Mouse (Mus musculus) intestine, embryonic 14.5 days (tissue): ENCODE measurements around the gene Canx. TPM values are rescaled to one million over a fixed set of nuclear protein-coding genes. Genes with fewer than 3 reads are reported as not detected.
"Not testable (repeated sequence)": the region's sequence is repeated elsewhere in the genome, so short reads cannot be mapped to it uniquely, and the experiment has no call there.

Source experiments
- ATAC-seq: fragments of 200-750 bp; cut with Nextera tagmentation; replicated peaks from 2 replicates; pipeline ENCODE4 v1.8.0; 2017; ENCODE audit warnings: low read depth, moderate number of reproducible peaks, moderate TSS enrichment, moderate library complexity; ENCODE audit not compliant: low FRiP score, low TSS enrichment
- DNase-seq: peaks from one replicate; pipeline ENCODE4 v3.0.0-alpha.2; 2018; ENCODE audit warnings: low spot score
- H3K27ac ChIP-seq: fragments of 300-500 bp; sonication (generic); 2 replicates; pipeline ENCODE4 v1.5.1; 2014; ENCODE audit warnings: low read depth, mild to moderate bottlenecking, control low read depth
- H3K27me3 ChIP-seq: fragments of 300-500 bp; sonication (generic); replicated peaks from 2 replicates; pipeline ENCODE4 v1.6.1; 2014; ENCODE audit warnings: low read length, control low read depth; ENCODE audit not compliant: control insufficient read depth, insufficient read depth
- H3K36me3 ChIP-seq: fragments of 300-500 bp; sonication (generic); 2 replicates; pipeline ENCODE4 v1.6.1; 2014; ENCODE audit warnings: low read length, control low read depth; ENCODE audit not compliant: control insufficient read depth, insufficient read depth
- H3K4me1 ChIP-seq: fragments of 300-500 bp; sonication (generic); replicated peaks from 2 replicates; pipeline ENCODE4 v1.6.1; 2014; ENCODE audit warnings: low read length, control low read depth, mixed read lengths; ENCODE audit not compliant: control insufficient read depth, insufficient read depth
- H3K4me2 ChIP-seq: fragments of 300-500 bp; sonication (generic); 2 replicates; pipeline ENCODE4 v1.6.1; 2014; ENCODE audit warnings: low read length
- H3K4me3 ChIP-seq: fragments of 300-500 bp; sonication (generic); 2 replicates; pipeline ENCODE4 v1.5.1; 2014; ENCODE audit warnings: low read depth, low read length, control low read depth, mixed read lengths
- H3K9ac ChIP-seq: fragments of 300-500 bp; sonication (generic); 2 replicates; pipeline ENCODE4 v1.6.1; 2014; ENCODE audit warnings: mild to moderate bottlenecking, low read length
- H3K9me3 ChIP-seq: fragments of 300-500 bp; sonication (generic); 2 replicates; pipeline ENCODE4 v1.6.1; 2016; ENCODE audit warnings: low read length, control low read depth; ENCODE audit not compliant: control insufficient read depth
- WGBS: fragments of 180-500 bp; shearing (Covaris S2); extraction: QIAGEN DNeasy Blood & Tissue Kit; methylation state at CpG from one replicate; pipeline ENCODE4 v1.1.7; 2014; 5-methylcytosine and 5-hydroxymethylcytosine counted together
- polyA plus RNA-seq: library from polyadenylated mRNA; unstranded; fragments of >200 nt; fragmentation: Nextera tagmentation; extraction: Ambion mirVana; gene quantifications from 2 replicates; pipeline ENCODE4 v1.2.1, GENCODE M21; 2014

Gene Canx
- polyA plus RNA-seq, 1 experiment from 2014 or later = 259 TPM

GRCm38 (mm10) chr11:50367531-50367930 is 42.1 kb upstream of the Canx start:
- H3K4me1 ChIP-seq = peaks cover 4% of the 10 kb centered on the region; the same call in 1 of the 2 replicates
- DNase-seq (no peak), ATAC-seq (no peak)
- H3K27ac ChIP-seq = no peak overlapping the region
- H3K9ac ChIP-seq = no peak overlapping the region
- no peaks in the 10 kb centered on the region for H3K36me3 ChIP-seq
- H3K9me3 ChIP-seq = no peaks in the 10 kb centered on the region
- no peaks in the 10 kb centered on the region for H3K27me3 ChIP-seq
- no peak overlapping the region for H3K4me3 ChIP-seq
- H3K4me2 ChIP-seq = no peak overlapping the region
- WGBS = 89% methylated on average over 9 of the region's 9 CpGs

GRCm38 (mm10) chr11:50365322-50365721 is 39.8 kb upstream of the Canx start:
- Histone ChIP-seq H3K4me2 (no peak overlapping the region), H3K9ac (no peak overlapping the region), H3K36me3 (no peaks in the 10 kb centered on the region), H3K27me3 (no peaks in the 10 kb centered on the region), H3K4me3 (no peak overlapping the region), H3K4me1 (no peaks in the 10 kb centered on the region), H3K27ac (no peak overlapping the region), H3K9me3 (no peaks in the 10 kb centered on the region)
- DNase-seq = no peak
- ATAC-seq = no peak

- H3K36me3 ChIP-seq = no peaks in the 10 kb centered on the region
- H3K4me3 ChIP-seq = no peak overlapping the region
- no peak overlapping the region for H3K27ac ChIP-seq
- ATAC-seq (no peak), DNase-seq (peak; percentile 85)
- H3K4me2 ChIP-seq = no peak overlapping the region
- 16% methylated on average over 4 of the region's 4 CpGs for WGBS
- no peak overlapping the region for H3K9ac ChIP-seq
- H3K27me3 ChIP-seq = no peaks in the 10 kb centered on the region
- H3K9me3 ChIP-seq = no peaks in the 10 kb centered on the region
- no peaks in the 10 kb centered on the region for H3K4me1 ChIP-seq
These were observed 39.1 kb upstream of the Canx start for GRCm38 (mm10) chr11:50364548-50364947.

GRCm38 (mm10) chr11:50361282-50361681 is 35.8 kb upstream of the Canx start:
- not testable (repeated sequence) for ATAC-seq, H3K4me2 ChIP-seq, H3K27ac ChIP-seq, DNase-seq, H3K9ac ChIP-seq, H3K9me3 ChIP-seq, H3K27me3 ChIP-seq, H3K36me3 ChIP-seq, H3K4me3 ChIP-seq, H3K4me1 ChIP-seq
- WGBS = 68% methylated on average over 1 of the region's 1 CpGs

GRCm38 (mm10) chr11:50358950-50359861 is 33.7 kb upstream of the Canx start:
- H3K4me3 ChIP-seq = peak overlapping the region; percentile 57
- 2% methylated on average over 74 of the region's 74 CpGs for WGBS
- H3K4me2 ChIP-seq = peak overlapping the region; percentile 90
- no peaks in the 10 kb centered on the region for H3K36me3 ChIP-seq
- DNase-seq (peak; percentile 84), ATAC-seq (peak; percentile 57)
- H3K27ac ChIP-seq = 0 out of 2 replicates have a peak overlapping the region, but pooled peaks have one; percentile 22
- H3K27me3 ChIP-seq = no peaks in the 10 kb centered on the region
- peak overlapping the region; percentile 52 for H3K9ac ChIP-seq
- no peaks in the 10 kb centered on the region for H3K9me3 ChIP-seq
- no peaks in the 10 kb centered on the region for H3K4me1 ChIP-seq

- no peak overlapping the region for H3K9ac ChIP-seq
- no peaks in the 10 kb centered on the region for H3K9me3 ChIP-seq
- no peaks in the 10 kb centered on the region for H3K27me3 ChIP-seq
- 58% methylated on average over 1 of the region's 1 CpGs for WGBS
- no peaks in the 10 kb centered on the region for H3K4me1 ChIP-seq
- H3K4me2 ChIP-seq = no peak overlapping the region
- H3K36me3 ChIP-seq = no peaks in the 10 kb centered on the region
- DNase-seq = no peak
- no peak for ATAC-seq
- peak overlapping the region; percentile 13; the same call in 1 of the 2 replicates for H3K27ac ChIP-seq
- H3K4me3 ChIP-seq = no peak overlapping the region
These were observed 29.9 kb upstream of the Canx start for GRCm38 (mm10) chr11:50355395-50355794.

- 54% methylated on average over 3 of the region's 3 CpGs for WGBS
- Histone ChIP-seq H3K27ac (peak overlapping the region; percentile 13; the same call in 1 of the 2 replicates), H3K4me1 (no peaks in the 10 kb centered on the region), H3K4me2 (no peak overlapping the region), H3K36me3 (no peaks in the 10 kb centered on the region), H3K27me3 (no peaks in the 10 kb centered on the region), H3K4me3 (no peak overlapping the region), H3K9me3 (no peaks in the 10 kb centered on the region), H3K9ac (no peak overlapping the region)
- ATAC-seq (no peak), DNase-seq (peak; percentile 49)
These were observed 29.4 kb upstream of the Canx start for GRCm38 (mm10) chr11:50354851-50355250.

- Histone ChIP-seq H3K27ac (peak within 1 kb of the TSS; percentile 13; the same call in 1 of the 2 replicates), H3K4me3 (no peak within 1 kb of the TSS), H3K36me3 (no peaks in the 10 kb centered on the region), H3K27me3 (no peaks in the 10 kb centered on the region), H3K9ac (no peak within 1 kb of the TSS), H3K9me3 (no peaks in the 10 kb centered on the region), H3K4me2 (no peak within 1 kb of the TSS), H3K4me1 (no peaks in the 10 kb centered on the region)
- DNase-seq = no peak
- ATAC-seq = no peak
These were observed 28.7 kb upstream of the Canx start, which contains the start of gene Cby3 for GRCm38 (mm10) chr11:50354162-50354561. Cby3 (plus strand) TSS chr11:50354462.

- H3K4me3 ChIP-seq = no peak overlapping the region
- H3K9me3 ChIP-seq = no peaks in the 10 kb centered on the region
- H3K4me1 ChIP-seq = no peaks in the 10 kb centered on the region
- ATAC-seq = no peak
- no peaks in the 10 kb centered on the region for H3K36me3 ChIP-seq
- no peaks in the 10 kb centered on the region for H3K27me3 ChIP-seq
- H3K4me2 ChIP-seq = no peak overlapping the region
- 70% methylated on average over 2 of the region's 2 CpGs for whole genome bisulfite sequencing
- no peak overlapping the region for H3K9ac ChIP-seq
- no peak for DNase-seq
- no peak overlapping the region for H3K27ac ChIP-seq
These were observed 26.7 kb upstream of the Canx start for GRCm38 (mm10) chr11:50352177-50352576.
